Mouse (Mus musculus) layer of hippocampus, adult 9-10 months (tissue): ENCODE results near the gene Kdm7a.

ENCODE experiments used
- DNase-seq: peaks from one replicate; pipeline ENCODE4 v3.0.0; 2022; ENCODE audit warnings: low spot score

Gene Kdm7a

DNA sequence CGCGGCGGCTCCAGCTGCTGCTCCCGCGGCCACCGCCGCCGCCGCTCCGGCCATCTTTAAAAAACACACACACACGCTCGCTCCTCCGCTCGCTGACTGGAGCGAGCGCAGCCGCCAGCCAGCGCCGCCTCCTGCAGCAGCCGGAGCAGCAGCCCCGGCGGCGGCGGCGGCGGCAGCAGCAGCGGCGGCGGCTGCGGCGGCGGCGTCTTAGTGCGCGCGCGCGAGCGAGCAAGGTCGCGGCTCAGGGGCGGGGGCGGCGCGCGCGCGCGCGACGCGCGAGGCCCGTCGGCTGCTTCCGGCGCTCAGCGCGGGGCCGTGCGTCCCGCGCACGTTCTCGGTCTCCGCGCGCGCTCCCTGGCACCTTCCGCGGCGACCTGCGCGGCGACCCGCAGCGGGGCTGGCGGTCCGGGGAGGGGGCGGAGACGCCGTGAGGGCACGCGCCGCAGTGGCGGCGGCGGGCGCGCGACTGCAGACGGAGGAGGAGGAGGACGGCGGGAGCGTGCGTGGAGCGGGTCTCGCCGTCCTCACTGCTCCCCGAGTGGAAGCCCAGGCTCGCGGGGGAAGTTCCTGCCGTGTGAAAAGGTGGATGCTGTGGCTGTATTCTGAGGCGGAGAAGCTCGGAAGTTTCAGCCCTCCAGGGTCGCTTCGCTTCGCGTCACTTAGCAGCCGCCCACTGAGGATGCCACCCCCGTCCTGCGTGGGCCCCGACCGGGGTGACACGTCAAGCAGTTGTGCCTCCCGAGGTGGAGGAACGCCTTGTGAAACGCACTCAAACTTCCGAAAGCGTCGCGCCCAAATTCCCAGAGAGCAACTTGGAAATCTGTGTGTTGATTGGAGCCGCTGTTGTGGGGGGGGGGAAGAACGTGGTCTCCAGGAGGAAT, at the start of gene Kdm7a:
Gene Kdm7a, minus strand, starts transcription at position 209 of the 881 bp plus-strand sequence.
- DNase-seq = peak; percentile 38

- no peak for DNase-seq
Observed at GRCm38 (mm10) chr6:39255271-39255670, 48.7 kb upstream of the Kdm7a start.

GRCm38 (mm10) chr6:39250055-39250454, 43.5 kb upstream of the Kdm7a start:
- DNase-seq = no peak

DNA sequence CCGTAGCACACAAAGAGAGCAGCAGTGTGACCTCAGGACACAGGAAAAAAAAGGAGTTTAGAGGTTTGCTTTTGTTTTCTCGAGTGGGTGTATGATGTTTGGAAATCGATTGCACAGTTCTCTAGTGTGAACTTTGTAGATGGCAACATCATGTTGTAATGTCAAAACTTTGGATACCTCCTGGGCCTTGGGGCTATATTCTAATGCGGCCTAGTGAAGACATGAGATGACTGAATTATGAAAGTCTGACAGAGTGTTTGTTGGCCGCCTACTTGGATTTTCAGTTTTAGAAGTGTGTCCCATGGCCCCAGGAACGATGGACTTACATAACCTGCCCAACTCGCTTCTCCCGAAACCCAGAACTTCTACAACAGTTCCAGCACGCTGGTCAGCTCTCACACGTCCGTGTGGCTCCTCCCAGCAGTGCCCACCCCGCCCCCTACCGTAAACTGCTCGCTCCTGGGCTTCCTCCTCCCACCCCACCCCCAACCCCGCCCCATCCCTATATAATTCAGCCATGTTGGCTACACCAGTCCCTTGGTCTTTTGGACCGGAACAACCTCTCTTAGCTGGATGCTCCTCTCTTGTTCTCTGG, 42.7 kb upstream of the Kdm7a start:
- no peak for DNase-seq

DNA sequence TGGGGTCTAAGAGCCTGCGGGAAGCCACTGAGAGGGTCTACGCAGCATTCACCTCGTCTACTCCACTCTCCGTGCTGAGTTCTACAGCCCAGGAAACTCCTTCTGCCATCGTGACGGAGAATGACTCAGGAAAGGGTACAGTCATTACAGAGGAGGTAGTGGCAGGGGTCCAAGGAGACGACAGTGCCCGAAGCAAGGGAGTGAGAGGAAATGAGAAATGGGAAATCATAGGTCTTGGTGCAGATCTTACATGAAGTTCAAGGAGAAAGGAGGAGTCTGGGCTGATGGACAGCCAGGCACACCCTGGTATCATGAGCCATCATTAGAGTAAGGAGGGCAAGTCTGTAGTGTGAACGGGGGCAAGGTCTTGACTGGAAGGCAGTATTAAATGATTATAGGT, 37.5 kb upstream of the Kdm7a start:
- DNase-seq = no peak

GRCm38 (mm10) chr6:39243511-39243961, 36.9 kb upstream of the Kdm7a start:
- DNase-seq = no peak

DNA sequence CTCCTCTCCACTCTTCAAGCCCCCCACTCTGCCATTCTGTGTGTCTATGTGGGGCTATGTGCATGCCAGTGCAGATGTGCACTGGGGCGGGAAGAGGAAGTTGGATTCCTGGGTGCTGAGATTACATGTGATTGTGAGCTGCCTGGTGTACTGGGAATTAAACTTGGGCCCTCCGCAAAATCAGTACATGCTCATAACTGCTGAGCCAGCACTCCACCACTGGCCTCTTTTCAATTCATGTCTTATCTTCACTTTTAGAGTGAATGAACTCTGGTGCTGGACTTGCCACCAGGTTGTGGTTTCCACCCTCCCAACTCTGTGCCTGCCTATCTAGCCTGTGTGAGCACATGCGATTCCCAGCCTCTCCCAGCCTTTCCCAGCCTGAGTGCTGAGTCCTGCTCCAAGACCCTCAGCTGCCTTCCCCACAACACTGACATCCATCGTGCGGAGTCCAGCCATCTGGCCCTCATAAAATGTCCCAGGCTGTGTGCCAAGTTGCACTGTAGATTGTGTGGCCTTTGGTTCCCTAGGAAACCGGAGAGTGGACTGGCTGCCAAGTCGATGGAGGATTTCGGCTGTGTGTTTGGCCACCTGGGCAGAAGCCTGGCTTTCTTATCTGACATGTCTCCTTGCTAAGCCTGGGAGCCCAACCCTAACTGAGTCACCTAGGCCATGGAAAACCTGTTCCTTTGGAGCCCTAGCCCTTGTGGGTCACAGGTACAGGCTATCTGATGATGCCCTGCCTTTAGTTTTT, 36.3 kb upstream of the Kdm7a start:
- peak; percentile 24 for DNase-seq

GRCm38 (mm10) chr6:39241421-39241891, 34.9 kb upstream of the Kdm7a start:
- peak; percentile 52 for DNase-seq

DNA sequence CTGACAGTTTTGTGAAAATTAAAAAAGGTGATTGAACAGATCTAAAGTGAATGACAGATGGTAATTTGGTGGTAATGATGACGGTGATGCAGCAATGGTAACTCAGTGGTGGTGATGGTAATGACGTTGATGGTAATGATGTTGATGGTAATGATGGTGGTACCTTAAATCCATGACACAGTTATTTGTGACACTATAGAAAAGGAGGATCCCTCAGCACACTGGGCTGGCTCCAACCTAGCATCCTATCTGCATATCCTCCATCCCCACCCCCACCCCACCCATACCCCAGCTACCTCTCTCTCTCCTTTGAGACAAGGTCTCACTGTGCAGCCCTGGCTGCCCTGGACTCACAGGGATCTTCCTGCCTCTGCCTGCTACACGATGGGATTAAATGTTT, 34.4 kb upstream of the Kdm7a start:
- no peak for DNase-seq

DNA sequence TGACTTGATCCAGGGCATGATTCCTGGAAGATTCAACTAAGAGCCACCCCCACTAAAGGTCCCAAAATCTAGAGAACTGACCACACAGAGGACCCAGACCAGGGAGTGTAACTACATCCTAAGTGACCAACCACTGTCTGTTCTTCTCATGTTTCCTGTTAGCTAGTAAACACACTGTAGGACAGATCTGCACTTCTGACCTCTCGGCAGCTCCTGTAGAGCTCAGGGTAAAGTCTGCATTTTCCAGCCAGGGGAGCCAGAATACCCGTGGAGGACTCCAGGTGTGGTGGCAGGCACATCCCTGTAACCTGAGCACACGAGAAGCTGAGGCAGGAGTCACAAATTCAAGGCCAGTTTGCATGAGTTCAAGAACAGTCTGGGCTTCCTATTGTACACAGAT, 31.3 kb upstream of the Kdm7a start:
- DNase-seq = no peak

- no peak for DNase-seq
Observed at GRCm38 (mm10) chr6:39232617-39233016, 26.0 kb upstream of the Kdm7a start.

- no peak for DNase-seq
Observed at GRCm38 (mm10) chr6:39230664-39231063, 24.1 kb upstream of the Kdm7a start.

- DNase-seq = no peak
Observed at GRCm38 (mm10) chr6:39226610-39226955, 20.0 kb upstream of the Kdm7a start.

DNA sequence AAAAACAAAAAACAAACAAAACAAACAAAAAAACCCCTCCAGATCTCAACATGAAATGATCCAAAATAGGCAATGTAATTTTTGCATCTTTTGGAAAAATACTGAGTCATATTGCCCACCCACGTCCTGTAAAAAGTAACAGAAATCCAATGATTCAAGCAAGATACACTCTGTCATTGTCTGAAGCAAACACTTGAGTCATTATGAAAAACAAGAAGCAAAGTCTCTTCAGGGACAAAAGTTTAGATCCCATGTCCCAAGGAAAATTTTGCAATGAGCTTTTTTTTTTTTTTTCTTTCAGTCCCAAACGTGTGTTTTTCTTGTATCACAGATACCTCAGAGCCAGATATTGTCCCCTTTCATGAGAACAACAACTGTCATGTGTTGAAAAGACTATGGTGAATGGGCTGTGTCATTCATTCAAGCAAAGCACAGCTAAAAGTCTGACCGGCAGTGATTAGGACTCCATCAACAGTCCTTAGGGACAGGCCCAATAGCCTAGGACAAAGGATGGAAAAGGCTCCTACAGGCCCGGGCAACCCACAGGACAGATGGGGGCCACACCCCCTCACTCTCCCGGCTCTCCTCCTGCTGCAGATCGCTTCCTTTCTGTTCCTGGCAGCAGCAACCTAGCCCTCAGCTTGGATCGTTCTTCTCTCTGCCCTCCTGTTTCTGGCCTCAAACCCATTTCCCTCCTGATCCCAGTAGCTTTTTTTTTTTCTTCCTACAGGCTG, 19.5 kb upstream of the Kdm7a start:
- DNase-seq = no peak

- DNase-seq = no peak
Observed at GRCm38 (mm10) chr6:39223328-39223885, 16.8 kb upstream of the Kdm7a start.

DNA sequence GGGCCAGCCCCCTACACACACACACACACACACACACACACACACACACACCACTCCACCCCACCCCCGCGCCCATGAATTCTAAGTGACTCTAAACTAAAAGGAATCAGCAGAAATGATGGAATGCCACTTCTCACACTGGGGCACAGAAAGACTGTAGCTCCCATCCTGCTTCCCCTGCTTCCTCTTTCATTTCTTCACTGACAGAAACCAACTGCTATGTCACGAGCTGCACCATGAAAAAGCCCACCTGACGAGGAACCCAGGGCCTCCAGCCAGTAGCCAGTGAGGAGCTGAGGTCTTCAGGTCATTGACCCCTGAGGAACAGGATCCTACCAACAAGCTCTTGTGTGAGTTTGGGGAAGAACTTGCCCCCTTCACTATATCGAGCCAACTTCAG, 15.9 kb upstream of the Kdm7a start:
- DNase-seq = no peak

DNA sequence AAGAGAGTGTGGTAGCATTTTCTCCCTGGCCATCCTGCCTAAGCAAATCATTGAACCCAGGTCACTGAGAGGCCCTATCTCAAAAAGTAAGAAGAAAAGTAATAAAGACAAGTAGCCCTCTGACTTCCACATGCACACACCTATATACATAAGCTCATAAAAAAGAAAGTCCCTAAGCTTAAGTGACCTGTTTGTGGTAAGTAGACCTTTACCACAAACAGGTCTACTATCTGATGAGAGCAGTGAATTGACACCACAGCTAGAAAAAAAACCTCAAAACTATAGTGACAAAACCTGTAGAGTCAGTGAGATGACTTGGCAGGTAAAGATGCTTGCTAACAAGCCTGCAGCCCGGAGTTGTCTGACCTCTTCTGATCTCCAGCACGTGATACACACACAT, 11.4 kb upstream of the Kdm7a start:
- DNase-seq = no peak

- DNase-seq = no peak
Observed at GRCm38 (mm10) chr6:39217138-39217537, 10.5 kb upstream of the Kdm7a start.

DNA sequence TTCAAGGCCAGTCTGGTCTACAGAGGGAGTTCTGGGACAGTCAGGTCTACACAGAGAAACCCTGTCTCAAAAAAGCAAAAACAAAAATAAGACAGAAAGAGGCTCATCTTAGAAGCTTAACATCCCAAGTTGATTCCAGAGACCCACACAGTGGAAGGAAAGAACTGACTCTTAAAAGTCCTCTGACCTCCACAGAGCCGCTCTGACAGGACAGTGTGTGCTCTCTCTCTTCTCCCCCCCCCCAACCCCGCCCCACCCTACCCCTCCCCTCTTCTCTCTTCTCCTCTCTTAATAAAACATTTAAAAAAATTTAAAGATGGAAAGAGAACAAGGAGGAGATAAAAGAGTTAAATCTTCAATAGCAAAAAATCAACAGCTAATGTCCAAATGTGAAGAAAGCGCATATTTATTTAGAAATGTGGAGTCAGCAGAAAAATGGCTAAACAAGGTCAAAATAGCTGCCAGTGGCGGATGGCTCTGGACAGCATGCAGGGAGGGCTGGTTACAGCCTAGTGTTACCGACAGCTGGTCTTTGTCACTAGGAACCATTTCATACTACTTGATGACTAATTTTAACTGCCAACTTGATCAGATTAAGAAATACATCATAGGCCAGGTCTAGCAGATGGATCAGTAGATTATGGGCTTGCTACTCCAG, 8.5 kb upstream of the Kdm7a start:
- no peak for DNase-seq

- DNase-seq = no peak
Observed at GRCm38 (mm10) chr6:39209677-39210076, 3.1 kb upstream of the Kdm7a start.

- DNase-seq = no peak
Observed at GRCm38 (mm10) chr6:39208181-39208580, 1.6 kb upstream of the Kdm7a start.
